Mouse (Mus musculus) hindbrain, embryonic 13.5 days (tissue): ENCODE measurements around the gene Egfr. TPM values are rescaled to one million over a fixed set of nuclear protein-coding genes. Genes with fewer than 3 reads are reported as not detected.

Source experiments
- ATAC-seq: fragments of 200-750 bp; cut with Nextera tagmentation; 2 replicates; pipeline ENCODE4 v1.8.0; 2017; ENCODE audit warnings: moderate TSS enrichment; ENCODE audit not compliant: low FRiP score
- H3K27ac ChIP-seq: fragments of 300-500 bp; sonication (generic); 2 replicates; pipeline ENCODE4 v1.5.1; 2015; ENCODE audit warnings: inconsistent platforms, mild to moderate bottlenecking, moderate library complexity
- H3K27me3 ChIP-seq: fragments of 300-500 bp; sonication (generic); 2 replicates; pipeline ENCODE4 v1.6.1; 2015; ENCODE audit warnings: mild to moderate bottlenecking, inconsistent platforms
- H3K36me3 ChIP-seq: fragments of 300-500 bp; sonication (generic); 2 replicates; pipeline ENCODE4 v1.6.1; 2015; ENCODE audit warnings: mild to moderate bottlenecking, inconsistent platforms
- H3K4me1 ChIP-seq: fragments of 300-500 bp; sonication (generic); replicated peaks from 2 replicates; pipeline ENCODE4 v1.6.1; 2015; ENCODE audit warnings: inconsistent platforms
- H3K4me2 ChIP-seq: fragments of 300-500 bp; sonication (generic); 2 replicates; pipeline ENCODE4 v1.6.1; 2015; ENCODE audit warnings: inconsistent platforms, mild to moderate bottlenecking, moderate library complexity
- H3K4me3 ChIP-seq: fragments of 300-500 bp; sonication (generic); 2 replicates; pipeline ENCODE4 v1.5.1; 2015; ENCODE audit warnings: mild to moderate bottlenecking, inconsistent platforms
- H3K9ac ChIP-seq: fragments of 300-500 bp; sonication (generic); 2 replicates; pipeline ENCODE4 v1.6.1; 2015; ENCODE audit warnings: mild to moderate bottlenecking, inconsistent platforms
- H3K9me3 ChIP-seq: fragments of 300-500 bp; sonication (generic); 2 replicates; pipeline ENCODE4 v1.6.1; 2016; ENCODE audit warnings: inconsistent platforms
- WGBS: fragments of 180-500 bp; shearing (Covaris S2); methylation state at CpG from one replicate; pipeline ENCODE4 v1.1.7; 2015; 5-methylcytosine and 5-hydroxymethylcytosine counted together
- polyA plus RNA-seq: library from polyadenylated mRNA; unstranded; fragments of >200 nt; fragmentation: Nextera tagmentation; extraction: Ambion mirVana; gene quantifications from 2 replicates; pipeline ENCODE4 v1.2.1, GENCODE M21; 2015

Gene Egfr
- polyA plus RNA-seq, 1 experiment from 2014 or later = 3.5 TPM

GRCm38 (mm10) chr11:16915850-16916249 is 163.8 kb downstream of the Egfr start:
- no peak for ATAC-seq
- H3K4me3 ChIP-seq = no peak overlapping the region
- no peak overlapping the region for H3K27ac ChIP-seq

GRCm38 (mm10) chr11:16917512-16917911 is 165.5 kb downstream of the Egfr start:
- Histone ChIP-seq H3K9me3 (no peaks in the 10 kb centered on the region), H3K36me3 (no peaks in the 10 kb centered on the region), H3K4me2 (no peak overlapping the region), H3K27me3 (no peaks in the 10 kb centered on the region), H3K9ac (no peak overlapping the region), H3K27ac (no peak overlapping the region), H3K4me3 (no peak overlapping the region), H3K4me1 (no peaks in the 10 kb centered on the region)
- 92% methylated on average over 2 of the region's 2 CpGs for WGBS
- no peak for ATAC-seq

More at GRCm38 (mm10) chr11:16915850-16916249, 163.8 kb downstream of the Egfr start:
- no peak overlapping the region for H3K4me2 ChIP-seq
- H3K9ac ChIP-seq = no peak overlapping the region
- WGBS = 71% methylated on average over 5 of the region's 5 CpGs
- H3K27me3 ChIP-seq = no peaks in the 10 kb centered on the region
- no peaks in the 10 kb centered on the region for H3K4me1 ChIP-seq
- no peaks in the 10 kb centered on the region for H3K36me3 ChIP-seq
- H3K9me3 ChIP-seq = no peaks in the 10 kb centered on the region

GRCm38 (mm10) chr11:16932159-16932558 is 180.2 kb downstream of the Egfr start:
- no peak overlapping the region for H3K4me2 ChIP-seq
- H3K9ac ChIP-seq = no peak overlapping the region
- H3K9me3 ChIP-seq = no peaks in the 10 kb centered on the region
- ATAC-seq = no peak
- H3K27ac ChIP-seq = no peak overlapping the region
- 94% methylated on average over 3 of the region's 3 CpGs for WGBS
- no peak overlapping the region for H3K4me3 ChIP-seq
- H3K27me3 ChIP-seq = no peaks in the 10 kb centered on the region
- no peaks in the 10 kb centered on the region for H3K4me1 ChIP-seq
- H3K36me3 ChIP-seq = no peaks in the 10 kb centered on the region

GRCm38 (mm10) chr11:16935577-16936236 is 183.7 kb downstream of the Egfr start:
- H3K27ac ChIP-seq = no peak overlapping the region
- H3K36me3 ChIP-seq = no peaks in the 10 kb centered on the region
- H3K27me3 ChIP-seq = no peaks in the 10 kb centered on the region
- no peak for ATAC-seq
- no peaks in the 10 kb centered on the region for H3K9me3 ChIP-seq
- WGBS = 71% methylated on average over 6 of the region's 6 CpGs
- H3K4me1 ChIP-seq = no peaks in the 10 kb centered on the region
- H3K4me2 ChIP-seq = no peak overlapping the region
- no peak overlapping the region for H3K9ac ChIP-seq
- H3K4me3 ChIP-seq = no peak overlapping the region

GRCm38 (mm10) chr11:16941103-16941793 is 189.2 kb downstream of the Egfr start:
- Histone ChIP-seq H3K36me3 (no peaks in the 10 kb centered on the region), H3K4me3 (no peak overlapping the region), H3K9me3 (no peaks in the 10 kb centered on the region), H3K27ac (peak overlapping the region; percentile 66), H3K4me1 (peaks cover 15% of the 10 kb centered on the region), H3K4me2 (no peak overlapping the region), H3K27me3 (no peaks in the 10 kb centered on the region), H3K9ac (no peak overlapping the region)
- 22% methylated on average over 4 of the region's 4 CpGs for WGBS
- ATAC-seq = peak; percentile 90

- peak overlapping the region; percentile 66 for H3K27ac ChIP-seq
- H3K4me1 ChIP-seq = peaks cover 15% of the 10 kb centered on the region
- ATAC-seq = peak; percentile 77
- no peak overlapping the region for H3K9ac ChIP-seq
- no peak overlapping the region for H3K4me2 ChIP-seq
- no peak overlapping the region for H3K4me3 ChIP-seq
- H3K9me3 ChIP-seq = no peaks in the 10 kb centered on the region
- 42% methylated on average over 4 of the region's 4 CpGs for WGBS
- H3K27me3 ChIP-seq = no peaks in the 10 kb centered on the region
- H3K36me3 ChIP-seq = no peaks in the 10 kb centered on the region
Measured at GRCm38 (mm10) chr11:16941973-16942452, 190.0 kb downstream of the Egfr start.

GRCm38 (mm10) chr11:16943016-16943415 is 191.0 kb downstream of the Egfr start:
- no peak overlapping the region for H3K27ac ChIP-seq
- 85% methylated on average over 4 of the region's 4 CpGs for WGBS
- no peak for ATAC-seq

GRCm38 (mm10) chr11:16948756-16949155 is 196.8 kb downstream of the Egfr start:
- WGBS = 23% methylated on average over 1 of the region's 1 CpGs
- no peaks in the 10 kb centered on the region for H3K36me3 ChIP-seq

More at GRCm38 (mm10) chr11:16943016-16943415, 191.0 kb downstream of the Egfr start:
- Histone ChIP-seq H3K4me1 (peaks cover 15% of the 10 kb centered on the region), H3K9me3 (no peaks in the 10 kb centered on the region), H3K36me3 (no peaks in the 10 kb centered on the region), H3K9ac (no peak overlapping the region), H3K27me3 (no peaks in the 10 kb centered on the region), H3K4me3 (no peak overlapping the region), H3K4me2 (no peak overlapping the region)

GRCm38 (mm10) chr11:16950226-16950975 is 198.4 kb downstream of the Egfr start:
- Histone ChIP-seq H3K27me3 (no peaks in the 10 kb centered on the region), H3K36me3 (no peaks in the 10 kb centered on the region), H3K9ac (peak overlapping the region; percentile 21), H3K4me3 (peak overlapping the region; percentile 66), H3K4me2 (peak overlapping the region; percentile 91), H3K27ac (no peak overlapping the region), H3K9me3 (no peaks in the 10 kb centered on the region), H3K4me1 (peaks cover 11% of the 10 kb centered on the region)
- no peak for ATAC-seq
- 54% methylated on average over 13 of the region's 13 CpGs for WGBS

More at GRCm38 (mm10) chr11:16948756-16949155, 196.8 kb downstream of the Egfr start:
- Histone ChIP-seq H3K27me3 (no peaks in the 10 kb centered on the region), H3K9ac (no peak overlapping the region), H3K4me1 (peaks cover 11% of the 10 kb centered on the region), H3K9me3 (no peaks in the 10 kb centered on the region), H3K4me2 (no peak overlapping the region), H3K4me3 (no peak overlapping the region), H3K27ac (no peak overlapping the region)
- ATAC-seq = no peak

GRCm38 (mm10) chr11:16950976-16951760 is 199.2 kb downstream of the Egfr start, which contains the start of gene Fbxo48:
Fbxo48 (plus strand) TSS chr11:16951375.
- no peak within 1 kb of the TSS for H3K27ac ChIP-seq
- peak within 1 kb of the TSS; percentile 66 for H3K4me3 ChIP-seq
- no peaks in the 10 kb centered on the region for H3K36me3 ChIP-seq
- ATAC-seq = peak; percentile 100
- no peaks in the 10 kb centered on the region for H3K9me3 ChIP-seq
- WGBS = under 1% methylated on average over 38 of the region's 38 CpGs
- peak within 1 kb of the TSS; percentile 77 for H3K9ac ChIP-seq
- H3K27me3 ChIP-seq = no peaks in the 10 kb centered on the region
- peak within 1 kb of the TSS; percentile 91 for H3K4me2 ChIP-seq
- H3K4me1 ChIP-seq = peaks cover 11% of the 10 kb centered on the region

- no peak overlapping the region for H3K27ac ChIP-seq
- peak overlapping the region; percentile 66 for H3K4me3 ChIP-seq
- WGBS = 6% methylated on average over 9 of the region's 9 CpGs
- H3K9me3 ChIP-seq = no peaks in the 10 kb centered on the region
- no peak for ATAC-seq
- no peaks in the 10 kb centered on the region for H3K36me3 ChIP-seq
- no peaks in the 10 kb centered on the region for H3K27me3 ChIP-seq
- H3K4me2 ChIP-seq = peak overlapping the region; percentile 91
- peak overlapping the region; percentile 77 for H3K9ac ChIP-seq
- peaks cover 11% of the 10 kb centered on the region for H3K4me1 ChIP-seq
Measured at GRCm38 (mm10) chr11:16951761-16952010, 199.7 kb downstream of the Egfr start.
